Mouse (Mus musculus): ENCODE results near the gene Csnk1d. TPM values are rescaled to one million over a fixed set of nuclear protein-coding genes. Genes with fewer than 3 reads are reported as not detected.

The Csnk1d gene
- polyA plus RNA-seq, 1 experiment from 2014 or later = 93.9 TPM

DNA sequence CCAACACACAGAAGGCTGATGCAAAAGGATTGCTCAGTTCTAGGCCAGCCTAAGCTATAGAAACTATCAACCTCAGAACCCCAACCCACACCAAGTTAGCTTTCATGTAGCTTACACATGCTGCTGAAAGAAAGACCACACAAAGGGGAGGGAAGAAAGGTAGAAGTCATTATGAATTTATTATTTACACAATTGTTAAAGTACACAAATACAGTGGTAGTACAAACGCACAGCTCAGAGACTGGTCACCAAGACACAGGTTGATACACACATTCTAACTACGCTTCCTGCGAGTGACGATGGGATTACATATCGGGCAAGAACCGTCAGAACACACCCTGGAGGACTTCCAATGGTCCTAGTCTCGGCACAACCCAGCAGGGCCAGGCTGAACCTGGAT, 29.5 kb downstream of the Csnk1d start:
- Histone ChIP-seq H3K9ac (ENCODE audit: low read depth, low read length) (no peak overlapping the region), H3K36me3 (ENCODE audit: control insufficient read depth, insufficient read depth, low read length) (peaks cover 36% of the 10 kb centered on the region), H3K4me1 (ENCODE audit: control insufficient read depth, insufficient read depth, low read length) (peaks cover 12% of the 10 kb centered on the region; the same call in 1 of the 2 replicates), H3K27ac (ENCODE audit: low read length) (no peak overlapping the region), H3K4me2 (ENCODE audit: low read depth, low read length) (no peak overlapping the region), H3K9me3 (ENCODE audit: control insufficient read depth, low read length) (no peaks in the 10 kb centered on the region), H3K27me3 (replicated peaks; ENCODE audit: control insufficient read depth, insufficient read depth, low read length) (no peaks in the 10 kb centered on the region), H3K4me3 (ENCODE audit: low read length) (no peak overlapping the region)
- WGBS = 80% methylated on average over 7 of the region's 7 CpGs
- no peak for ATAC-seq

- H3K36me3 ChIP-seq (ENCODE audit: control insufficient read depth, insufficient read depth, low read length) = peaks cover 30% of the 10 kb centered on the region
- ATAC-seq = no peak
- WGBS = 67% methylated on average over 1 of the region's 1 CpGs
- no peak overlapping the region for H3K27ac ChIP-seq (ENCODE audit: low read length)
- H3K9ac ChIP-seq (ENCODE audit: low read depth, low read length) = no peak overlapping the region
- H3K27me3 ChIP-seq (replicated peaks; ENCODE audit: control insufficient read depth, insufficient read depth, low read length) = no peaks in the 10 kb centered on the region
- peaks cover 12% of the 10 kb centered on the region; the same call in 1 of the 2 replicates for H3K4me1 ChIP-seq (ENCODE audit: control insufficient read depth, insufficient read depth, low read length)
- H3K4me2 ChIP-seq (ENCODE audit: low read depth, low read length) = no peak overlapping the region
- H3K9me3 ChIP-seq (ENCODE audit: control insufficient read depth, low read length) = no peaks in the 10 kb centered on the region
- no peak overlapping the region for H3K4me3 ChIP-seq (ENCODE audit: low read length)
Measured at GRCm38 (mm10) chr11:120960248-120960647, 30.9 kb downstream of the Csnk1d start.

DNA sequence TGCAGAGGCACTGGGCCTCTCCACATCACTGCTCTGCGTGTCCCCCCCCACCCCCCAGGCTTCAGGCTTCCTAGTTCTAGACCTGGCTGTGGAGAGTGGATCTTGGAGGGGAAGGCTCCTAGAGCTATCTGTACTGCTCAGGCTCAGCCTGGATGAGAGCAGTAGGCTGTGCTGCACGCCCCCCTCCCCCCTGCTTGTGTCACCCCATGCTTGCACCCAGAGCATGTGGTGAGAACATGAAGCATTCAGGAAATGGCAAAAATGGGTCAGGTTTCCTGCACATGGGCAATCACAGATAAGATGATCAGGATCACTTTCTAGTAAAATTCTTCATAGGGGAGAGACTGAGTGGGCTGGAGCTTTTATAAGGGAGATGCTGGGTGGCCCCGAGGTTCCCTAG, 31.6 kb downstream of the Csnk1d start:
- no peak overlapping the region for H3K4me3 ChIP-seq (ENCODE audit: low read length)
- peaks cover 19% of the 10 kb centered on the region for H3K4me1 ChIP-seq (ENCODE audit: control insufficient read depth, insufficient read depth, low read length)
- no peak for ATAC-seq
- H3K27me3 ChIP-seq (replicated peaks; ENCODE audit: control insufficient read depth, insufficient read depth, low read length) = no peaks in the 10 kb centered on the region
- no peak overlapping the region for H3K9ac ChIP-seq (ENCODE audit: low read depth, low read length)
- WGBS = 70% methylated on average over 3 of the region's 3 CpGs
- H3K27ac ChIP-seq (ENCODE audit: low read length) = no peak overlapping the region
- H3K36me3 ChIP-seq (ENCODE audit: control insufficient read depth, insufficient read depth, low read length) = peaks cover 29% of the 10 kb centered on the region
- H3K4me2 ChIP-seq (ENCODE audit: low read depth, low read length) = no peak overlapping the region
- H3K9me3 ChIP-seq (ENCODE audit: control insufficient read depth, low read length) = no peaks in the 10 kb centered on the region

GRCm38 (mm10) chr11:120959066-120959465, 32.1 kb downstream of the Csnk1d start:
- ATAC-seq = no peak
- peaks cover 20% of the 10 kb centered on the region for H3K4me1 ChIP-seq (ENCODE audit: control insufficient read depth, insufficient read depth, low read length)
- no peak overlapping the region for H3K9ac ChIP-seq (ENCODE audit: low read depth, low read length)
- H3K27ac ChIP-seq (ENCODE audit: low read length) = no peak overlapping the region
- no peaks in the 10 kb centered on the region for H3K9me3 ChIP-seq (ENCODE audit: control insufficient read depth, low read length)
- WGBS = 82% methylated on average over 18 of the region's 18 CpGs
- H3K36me3 ChIP-seq (ENCODE audit: control insufficient read depth, insufficient read depth, low read length) = peaks cover 27% of the 10 kb centered on the region
- H3K4me2 ChIP-seq (ENCODE audit: low read depth, low read length) = no peak overlapping the region
- H3K27me3 ChIP-seq (replicated peaks; ENCODE audit: control insufficient read depth, insufficient read depth, low read length) = no peaks in the 10 kb centered on the region
- H3K4me3 ChIP-seq (ENCODE audit: low read length) = no peak overlapping the region

- WGBS = 59% methylated on average over 15 of the region's 15 CpGs
- no peak for ATAC-seq
- no peak overlapping the region for H3K27ac ChIP-seq (ENCODE audit: low read length)
- H3K4me2 ChIP-seq (ENCODE audit: low read depth, low read length) = no peak overlapping the region
- H3K4me3 ChIP-seq (ENCODE audit: low read length) = no peak overlapping the region
- no peaks in the 10 kb centered on the region for H3K27me3 ChIP-seq (replicated peaks; ENCODE audit: control insufficient read depth, insufficient read depth, low read length)
- no peak overlapping the region for H3K9ac ChIP-seq (ENCODE audit: low read depth, low read length)
- H3K9me3 ChIP-seq (ENCODE audit: control insufficient read depth, low read length) = no peaks in the 10 kb centered on the region
- H3K36me3 ChIP-seq (ENCODE audit: control insufficient read depth, insufficient read depth, low read length) = peaks cover 16% of the 10 kb centered on the region
- peaks cover 20% of the 10 kb centered on the region for H3K4me1 ChIP-seq (ENCODE audit: control insufficient read depth, insufficient read depth, low read length)
Measured at GRCm38 (mm10) chr11:120957731-120958257, 33.3 kb downstream of the Csnk1d start.

DNA sequence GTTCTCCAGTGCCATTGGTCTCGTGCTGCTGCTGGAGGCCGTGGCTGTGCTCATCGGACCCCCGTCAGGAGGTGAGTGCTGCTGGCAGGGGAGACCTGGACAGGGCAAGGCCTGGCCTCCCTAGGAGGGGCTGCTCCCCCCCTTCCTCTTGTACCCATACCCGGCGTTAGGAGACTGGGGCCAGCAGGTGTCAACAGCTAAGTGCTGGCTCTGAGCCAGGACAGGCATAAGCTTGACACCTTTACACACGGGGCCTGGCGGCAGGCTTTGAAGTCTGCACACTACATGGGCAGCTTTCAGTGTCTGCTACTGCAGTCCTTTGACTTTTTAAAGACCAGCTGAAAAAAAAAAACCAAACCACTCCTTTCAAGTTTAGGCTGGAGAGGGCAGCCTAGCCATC, 34.1 kb downstream of the Csnk1d start:
- no peak overlapping the region for H3K27ac ChIP-seq (ENCODE audit: low read length)
- H3K27me3 ChIP-seq (replicated peaks; ENCODE audit: control insufficient read depth, insufficient read depth, low read length) = no peaks in the 10 kb centered on the region
- H3K4me1 ChIP-seq (ENCODE audit: control insufficient read depth, insufficient read depth, low read length) = peaks cover 24% of the 10 kb centered on the region
- H3K9me3 ChIP-seq (ENCODE audit: control insufficient read depth, low read length) = no peaks in the 10 kb centered on the region
- 54% methylated on average over 8 of the region's 8 CpGs for WGBS
- no peak overlapping the region for H3K4me3 ChIP-seq (ENCODE audit: low read length)
- H3K4me2 ChIP-seq (ENCODE audit: low read depth, low read length) = no peak overlapping the region
- peaks cover 11% of the 10 kb centered on the region; the same call in 1 of the 2 replicates for H3K36me3 ChIP-seq (ENCODE audit: control insufficient read depth, insufficient read depth, low read length)
- no peak overlapping the region for H3K9ac ChIP-seq (ENCODE audit: low read depth, low read length)
- no peak; the same call in 1 of the 2 replicates for ATAC-seq

- peaks cover 11% of the 10 kb centered on the region; the same call in 1 of the 2 replicates for H3K36me3 ChIP-seq (ENCODE audit: control insufficient read depth, insufficient read depth, low read length)
- no peak overlapping the region for H3K4me3 ChIP-seq (ENCODE audit: low read length)
- H3K27ac ChIP-seq (ENCODE audit: low read length) = no peak overlapping the region
- H3K9me3 ChIP-seq (ENCODE audit: control insufficient read depth, low read length) = no peaks in the 10 kb centered on the region
- no peak overlapping the region for H3K9ac ChIP-seq (ENCODE audit: low read depth, low read length)
- no peak for ATAC-seq
- H3K4me2 ChIP-seq (ENCODE audit: low read depth, low read length) = no peak overlapping the region
- no peaks in the 10 kb centered on the region for H3K27me3 ChIP-seq (replicated peaks; ENCODE audit: control insufficient read depth, insufficient read depth, low read length)
- 89% methylated on average over 8 of the region's 8 CpGs for WGBS
- H3K4me1 ChIP-seq (ENCODE audit: control insufficient read depth, insufficient read depth, low read length) = peaks cover 33% of the 10 kb centered on the region
Measured at GRCm38 (mm10) chr11:120955701-120956100, 35.4 kb downstream of the Csnk1d start.

DNA sequence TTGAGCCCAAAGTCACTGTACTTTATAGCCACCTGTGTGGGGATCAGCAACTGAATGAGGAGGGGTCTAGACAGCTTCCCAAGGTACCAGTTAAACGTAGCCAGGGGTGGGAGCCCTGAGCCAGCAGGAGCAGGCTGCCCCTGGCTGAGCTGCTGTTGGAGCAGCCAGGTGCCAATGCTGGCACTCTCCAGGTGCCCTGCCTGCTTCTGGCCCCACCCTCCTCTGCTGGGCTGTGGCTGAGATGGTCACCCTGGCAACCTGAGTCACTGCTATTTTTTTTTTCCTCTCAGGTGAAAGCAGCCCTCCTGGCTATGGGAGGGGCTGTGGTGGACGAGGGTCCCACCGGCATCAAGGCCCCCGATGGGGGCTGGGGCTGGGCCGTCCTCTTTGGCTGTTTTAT, 36.2 kb downstream of the Csnk1d start:
- WGBS = 75% methylated on average over 5 of the region's 5 CpGs

DNA sequence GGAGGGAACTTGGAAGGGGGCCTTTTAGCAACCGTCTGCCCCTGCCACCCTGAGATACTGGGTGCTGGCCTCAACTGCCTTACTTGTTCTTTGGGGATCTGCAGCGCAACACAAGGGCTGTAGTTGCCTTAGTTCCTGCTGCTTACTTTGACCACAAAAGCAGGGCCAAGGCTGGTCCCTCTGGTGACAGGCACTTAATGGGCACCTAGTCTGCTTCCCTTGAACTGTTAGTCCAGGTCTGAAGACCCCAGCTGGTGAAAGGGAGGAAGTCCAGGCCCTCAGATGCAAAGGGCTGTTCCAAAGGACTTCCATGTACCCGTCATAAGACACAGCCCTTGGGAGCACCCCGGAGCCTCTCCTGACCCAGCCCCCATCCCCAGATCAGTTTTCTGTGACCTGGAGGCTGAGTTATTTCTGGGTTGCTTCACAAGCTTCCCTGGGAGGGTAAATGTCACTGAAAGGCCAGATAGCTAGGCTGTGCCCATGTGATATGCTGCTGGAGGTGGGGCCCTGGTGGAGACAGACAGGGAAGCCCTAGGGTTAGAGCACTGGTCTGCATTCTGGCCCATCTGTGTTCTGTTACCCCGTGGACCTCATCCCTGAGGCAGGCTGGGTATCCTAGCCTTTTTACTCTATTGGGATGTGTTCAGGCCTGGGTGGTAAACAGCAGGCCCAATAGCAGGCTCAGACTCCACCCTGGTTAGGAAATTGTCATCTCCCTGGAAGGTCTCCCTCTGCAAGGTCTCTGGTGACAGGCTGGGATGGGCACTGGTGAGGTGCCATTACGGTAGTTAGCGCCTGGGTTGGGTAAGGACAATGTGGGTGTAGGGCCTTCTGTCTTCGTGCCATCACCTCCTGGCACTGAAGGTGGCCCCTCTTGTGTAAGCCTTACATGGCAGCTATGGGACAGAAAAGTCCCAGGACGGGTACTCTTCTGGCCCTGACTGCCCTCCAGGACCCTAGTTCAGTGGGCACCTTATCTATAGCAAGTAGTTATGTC, 39.1 kb downstream of the Csnk1d start:
- Histone ChIP-seq H3K9me3 (ENCODE audit: control insufficient read depth, low read length) (no peaks in the 10 kb centered on the region), H3K36me3 (ENCODE audit: control insufficient read depth, insufficient read depth, low read length) (peaks cover 9% of the 10 kb centered on the region; the same call in 1 of the 2 replicates), H3K4me3 (ENCODE audit: low read length) (no peak overlapping the region), H3K4me1 (ENCODE audit: control insufficient read depth, insufficient read depth, low read length) (peaks cover 39% of the 10 kb centered on the region), H3K4me2 (ENCODE audit: low read depth, low read length) (peak overlapping the region; percentile 83), H3K27ac (ENCODE audit: low read length) (no peak overlapping the region), H3K27me3 (replicated peaks; ENCODE audit: control insufficient read depth, insufficient read depth, low read length) (no peaks in the 10 kb centered on the region), H3K9ac (ENCODE audit: low read depth, low read length) (0 out of 2 replicates have a peak overlapping the region, but pooled peaks have one; percentile 2)
- 84% methylated on average over 9 of the region's 9 CpGs for WGBS
- no peak for ATAC-seq

More for the DNA sequence above, 36.2 kb downstream of the Csnk1d start:
- peaks cover 11% of the 10 kb centered on the region; the same call in 1 of the 2 replicates for H3K36me3 ChIP-seq (ENCODE audit: control insufficient read depth, insufficient read depth, low read length)
- no peak overlapping the region for H3K9ac ChIP-seq (ENCODE audit: low read depth, low read length)
- H3K4me2 ChIP-seq (ENCODE audit: low read depth, low read length) = no peak overlapping the region
- no peak for ATAC-seq
- no peaks in the 10 kb centered on the region for H3K27me3 ChIP-seq (replicated peaks; ENCODE audit: control insufficient read depth, insufficient read depth, low read length)
- H3K4me3 ChIP-seq (ENCODE audit: low read length) = no peak overlapping the region
- H3K27ac ChIP-seq (ENCODE audit: low read length) = no peak overlapping the region
- no peaks in the 10 kb centered on the region for H3K9me3 ChIP-seq (ENCODE audit: control insufficient read depth, low read length)
- H3K4me1 ChIP-seq (ENCODE audit: control insufficient read depth, insufficient read depth, low read length) = peaks cover 41% of the 10 kb centered on the region

Measured in intestine, embryonic 16.5 days (tissue).